Mouse (Mus musculus): Measurements from ENCODE around the gene Ttyh1. TPM values are rescaled to one million over a fixed set of nuclear protein-coding genes. Genes with fewer than 3 reads are reported as not detected.

Ttyh1 gene
- total RNA-seq, 2 experiments from 2014 or later = 292 to 311 TPM

DNA sequence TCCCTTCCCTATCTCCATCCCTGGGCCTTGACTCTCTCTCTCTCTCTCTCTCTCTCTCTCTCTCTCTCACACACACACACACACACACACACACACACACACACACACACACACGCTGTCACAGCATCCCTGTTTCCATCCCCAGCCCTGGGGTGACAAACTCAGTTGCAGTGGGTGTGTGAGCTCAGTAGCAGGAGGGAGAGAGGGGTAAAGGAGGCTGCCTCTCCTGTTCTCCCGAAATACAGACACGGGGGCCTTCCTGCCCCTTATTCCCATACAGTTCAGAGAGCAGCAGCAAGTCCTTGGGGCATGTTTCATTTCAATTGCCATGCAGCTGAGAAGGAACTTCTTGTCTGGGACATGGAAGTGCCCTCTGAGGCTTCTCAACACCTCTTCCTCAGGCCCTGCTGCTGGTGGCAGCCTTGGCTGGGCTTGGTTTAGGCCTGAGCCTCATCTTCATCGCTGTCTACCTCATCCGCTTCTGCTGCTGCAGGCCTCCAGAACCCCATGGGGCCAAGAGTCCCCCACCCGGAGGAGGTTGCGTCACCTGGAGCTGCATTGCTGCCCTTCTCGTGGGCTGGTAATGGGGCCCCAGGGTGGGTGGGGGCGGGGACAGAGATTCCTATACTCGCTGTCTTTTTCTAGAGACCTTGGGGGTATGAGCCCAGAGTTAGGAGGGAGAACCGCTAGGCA, 3.0 kb downstream of the Ttyh1 start:
- DNase-seq = no peak
- intact Hi-C loops (cut with DNase I) = no loop called here

DNA sequence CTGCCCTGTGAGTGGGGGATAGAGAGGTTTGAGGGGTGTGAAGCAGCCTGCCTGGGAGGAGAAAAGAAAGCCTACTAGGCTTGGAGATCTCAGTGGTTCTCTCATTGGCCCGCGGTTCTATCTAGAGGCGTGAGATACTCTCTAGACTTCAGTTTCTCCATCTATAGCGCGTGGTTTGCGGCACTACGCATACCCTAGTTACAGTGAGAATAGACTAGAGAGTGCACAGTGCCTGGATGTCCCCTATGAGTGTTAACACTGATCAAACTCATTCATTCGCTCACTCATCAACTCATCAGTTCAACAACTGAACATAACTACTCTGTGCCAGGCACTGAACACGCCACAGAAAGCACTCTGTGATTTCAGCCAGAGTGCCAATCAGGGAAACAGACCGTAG, 3.6 kb downstream of the Ttyh1 start:
- intact Hi-C loops (cut with DNase I) = no loop called here
- DNase-seq = no peak

DNA sequence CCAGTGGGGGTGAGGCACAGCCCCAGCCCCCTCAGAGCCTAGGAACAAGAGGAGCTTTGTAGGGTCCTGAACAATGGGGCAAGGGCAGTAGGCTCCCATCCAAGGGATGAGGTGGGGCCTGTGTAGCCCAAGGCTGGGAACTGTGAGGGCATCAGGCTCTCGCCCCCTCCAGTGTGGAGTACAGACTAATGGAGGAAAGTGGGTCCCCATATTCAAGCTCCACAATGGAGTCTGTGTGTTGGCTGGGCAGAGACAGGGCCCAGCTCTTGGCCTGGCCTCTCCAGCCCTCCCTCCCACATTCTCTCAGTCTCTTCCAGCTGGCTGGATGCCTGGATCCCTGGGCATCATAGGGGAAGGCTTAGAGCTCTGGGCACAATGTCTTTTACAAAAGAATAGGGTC, 4.5 kb downstream of the Ttyh1 start:
- peak; percentile 92 for DNase-seq
- intact Hi-C loops (cut with DNase I) = no loop called here

DNA sequence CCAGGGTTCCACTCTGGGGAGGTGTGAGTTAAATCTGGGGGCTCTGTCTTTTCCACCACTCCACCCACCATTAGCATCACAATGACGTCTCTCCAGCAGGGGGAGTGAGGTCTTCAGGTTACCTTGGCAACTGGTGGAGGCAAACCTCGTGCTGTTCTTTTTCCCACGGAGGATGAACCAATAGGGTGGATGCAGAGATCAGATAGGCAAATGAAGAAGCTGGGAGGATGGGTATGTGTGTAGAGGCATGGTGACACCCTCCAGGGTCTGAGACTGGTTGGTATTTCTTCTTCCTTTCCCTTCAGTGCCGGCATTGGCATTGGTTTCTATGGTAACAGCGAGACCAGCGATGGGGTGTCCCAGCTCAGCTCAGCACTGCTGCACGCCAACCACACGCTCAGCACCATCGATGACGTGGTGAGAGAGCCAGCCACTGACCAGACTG, 5.1 kb downstream of the Ttyh1 start:
- intact Hi-C loops (cut with DNase I) = no loop called here
- peak; percentile 79 for DNase-seq

DNA sequence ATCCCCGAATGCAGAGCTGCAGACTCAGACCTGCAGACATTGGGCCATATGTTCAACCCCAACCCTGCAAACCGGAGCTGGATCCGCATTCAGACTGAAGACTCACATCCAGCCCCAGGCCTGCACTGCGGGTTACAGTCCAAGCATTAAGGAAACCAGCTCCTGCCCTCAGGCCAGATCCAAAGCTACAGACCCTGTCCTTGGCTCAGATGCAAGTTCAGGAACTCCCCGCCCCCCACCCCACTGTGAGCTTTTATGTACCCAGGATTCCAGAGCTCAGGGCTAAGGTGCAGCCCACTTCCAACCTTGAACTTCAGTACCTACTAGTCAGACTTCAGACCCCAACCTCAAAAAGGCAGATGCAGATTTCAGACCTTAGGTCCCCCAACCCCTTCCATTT, 5.6 kb downstream of the Ttyh1 start:
- intact Hi-C loops (cut with DNase I) = no loop called here
- no peak for DNase-seq

DNA sequence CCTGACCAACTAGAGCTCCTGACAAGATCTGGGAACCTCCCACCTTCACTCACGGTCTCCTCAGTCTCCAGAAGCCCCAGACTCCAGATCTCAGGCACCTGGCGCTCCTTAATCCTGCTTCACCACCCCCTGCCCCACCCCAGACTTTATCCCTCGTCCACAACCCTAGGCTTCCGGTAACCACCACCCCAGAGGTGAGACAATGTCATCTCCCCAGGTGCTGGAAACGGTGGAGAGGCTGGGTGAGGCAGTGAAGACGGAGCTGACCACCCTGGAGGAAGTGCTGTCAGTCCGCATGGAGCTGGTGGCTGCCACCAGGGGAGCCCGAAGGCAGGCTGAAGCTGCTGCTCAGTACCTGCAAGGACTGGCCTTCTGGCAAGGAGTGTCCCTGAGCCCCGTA, 6.1 kb downstream of the Ttyh1 start:
- intact Hi-C loops (cut with DNase I) = no loop called here
- peak; percentile 1 for DNase-seq

DNA sequence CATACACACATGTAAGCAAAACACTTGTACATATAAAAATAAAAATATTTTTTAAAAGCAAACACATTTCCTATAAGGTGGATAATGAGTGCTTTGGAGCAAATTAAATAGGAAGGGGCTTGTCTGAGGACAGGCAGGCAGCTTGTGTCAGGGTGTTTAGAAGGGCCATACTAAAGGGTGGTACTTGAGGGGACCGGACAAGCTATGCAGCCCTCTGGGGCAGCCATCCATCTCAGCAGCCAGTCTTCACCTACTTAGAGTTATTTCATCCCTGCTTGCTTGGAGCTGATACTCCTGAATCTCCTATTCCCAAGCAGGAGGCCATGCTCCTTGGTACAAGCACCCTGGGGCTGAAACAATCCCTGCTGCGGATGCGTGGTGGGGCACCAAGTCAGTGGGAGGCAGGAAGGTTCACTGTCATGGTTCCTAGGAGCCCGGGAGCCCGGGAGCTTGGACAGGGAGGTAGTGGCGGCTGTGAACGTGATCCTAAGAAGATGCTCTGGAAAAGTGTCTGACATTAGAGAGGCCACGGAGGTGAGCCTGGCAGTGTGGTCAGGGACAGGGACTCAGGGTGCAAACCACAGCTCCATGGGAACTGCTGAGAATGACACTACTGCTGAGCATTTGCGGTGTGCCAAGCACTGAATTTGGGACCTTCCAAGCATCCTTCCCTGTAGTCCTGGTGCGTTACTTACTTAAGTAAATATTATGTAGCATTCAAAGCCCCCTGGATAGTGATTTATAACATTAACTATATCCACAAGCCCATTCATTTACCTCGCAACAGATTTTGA, 8.0 kb downstream of the Ttyh1 start:
- intact Hi-C loops (cut with DNase I) = no loop called here
- DNase-seq = peak; percentile 2

DNA sequence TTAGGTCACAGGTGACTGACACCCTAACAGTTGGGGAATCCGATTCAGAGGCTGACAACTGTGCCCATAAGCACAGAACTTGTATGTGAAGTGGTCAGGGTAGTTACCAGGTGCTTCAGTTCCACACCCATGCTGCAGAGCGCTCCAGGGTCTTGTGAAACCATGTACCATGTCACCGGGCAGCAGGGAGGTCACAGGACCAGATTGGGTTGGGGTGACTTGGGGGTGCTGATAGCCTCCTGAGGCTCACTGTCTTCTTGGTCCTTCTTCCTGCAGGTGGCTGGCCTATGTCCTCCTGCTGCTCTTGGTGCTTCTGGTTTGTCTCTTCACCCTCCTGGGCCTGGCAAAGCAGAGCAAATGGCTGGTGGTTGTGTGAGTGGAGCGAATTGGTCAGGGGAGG, 8.7 kb downstream of the Ttyh1 start:
- DNase-seq = no peak
- intact Hi-C loops (cut with DNase I) = no loop called here

DNA sequence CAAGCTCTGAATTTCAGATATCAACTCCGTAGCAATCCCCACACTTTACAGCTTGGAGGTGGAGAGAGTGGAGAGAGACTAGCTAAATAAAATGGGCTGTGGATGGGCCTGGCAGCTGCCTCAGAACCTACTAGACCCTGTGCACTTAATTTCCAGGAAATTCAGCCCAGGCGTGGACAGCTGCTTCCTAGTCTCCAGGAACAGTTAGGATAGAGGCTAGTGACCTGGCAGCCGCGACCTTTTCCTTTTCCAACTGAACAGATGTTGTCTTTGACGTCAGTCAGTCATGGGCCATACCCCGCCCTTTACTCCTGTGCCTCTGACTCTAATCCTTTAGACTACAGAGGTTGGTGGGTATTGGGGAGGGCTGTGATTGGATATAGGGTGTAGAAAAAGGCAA, 9.7 kb downstream of the Ttyh1 start:
- intact Hi-C loops (cut with DNase I) = no loop called here
- peak; percentile 10 for DNase-seq

DNA sequence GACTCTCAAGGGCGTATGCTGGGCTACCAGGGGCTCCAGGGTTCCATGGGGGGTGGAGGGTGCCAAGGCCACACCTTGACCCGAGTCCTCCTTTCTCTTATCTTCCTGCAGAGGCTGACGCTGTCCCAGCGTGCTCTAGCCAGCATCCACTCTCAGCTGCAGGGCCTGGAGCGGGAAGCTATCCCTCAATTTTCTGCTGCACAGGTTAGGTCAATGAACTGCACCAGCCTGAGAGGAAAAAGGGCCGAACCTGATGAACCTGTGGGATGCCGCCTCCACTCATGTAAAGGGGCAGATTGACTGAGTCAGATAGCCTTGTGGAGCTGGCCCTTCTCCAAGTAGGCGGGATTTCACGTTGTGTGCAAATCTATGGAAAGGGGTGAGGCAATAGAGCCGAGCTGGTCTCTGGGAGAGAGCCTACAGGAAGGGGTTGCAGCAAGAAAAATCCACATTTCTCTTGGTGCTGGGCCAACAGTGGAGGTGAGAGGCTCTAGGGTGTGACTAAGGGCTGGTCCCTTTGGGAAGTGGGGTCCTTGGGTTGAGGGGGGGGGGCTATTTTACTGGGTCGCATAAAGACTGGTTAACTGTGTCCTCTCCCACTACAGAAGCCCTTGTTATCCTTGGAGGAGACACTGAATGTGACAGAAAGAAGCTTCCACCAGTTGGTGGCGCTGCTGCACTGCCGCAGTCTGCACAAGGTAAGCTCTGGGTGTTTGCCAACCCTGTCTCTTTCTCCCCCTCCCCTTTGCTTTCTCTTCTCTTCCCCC, 11.7 kb downstream of the Ttyh1 start:
- intact Hi-C loops (cut with DNase I) = no loop called here
- DNase-seq = peak; percentile 92

DNA sequence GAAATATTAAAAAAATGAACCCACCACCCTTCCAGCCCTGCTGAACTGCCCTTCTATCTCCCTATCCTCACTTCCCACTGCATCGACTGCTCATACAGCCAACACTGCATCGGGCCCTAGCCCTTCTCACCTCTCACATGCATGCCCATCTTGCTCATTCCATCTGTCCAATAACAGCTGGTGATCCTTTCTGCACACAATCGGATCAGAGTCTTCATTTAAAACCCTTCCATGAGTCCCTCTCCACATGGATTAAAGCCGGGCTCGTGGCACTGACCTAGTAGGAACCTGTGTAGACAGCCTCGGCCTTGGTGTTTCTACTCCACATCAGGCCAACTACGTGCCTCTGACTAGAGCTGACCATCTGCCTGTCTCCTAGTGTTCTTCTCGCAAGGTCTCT, 12.8 kb downstream of the Ttyh1 start:
- intact Hi-C loops (cut with DNase I) = no loop called here
- peak; percentile 2 for DNase-seq

DNA sequence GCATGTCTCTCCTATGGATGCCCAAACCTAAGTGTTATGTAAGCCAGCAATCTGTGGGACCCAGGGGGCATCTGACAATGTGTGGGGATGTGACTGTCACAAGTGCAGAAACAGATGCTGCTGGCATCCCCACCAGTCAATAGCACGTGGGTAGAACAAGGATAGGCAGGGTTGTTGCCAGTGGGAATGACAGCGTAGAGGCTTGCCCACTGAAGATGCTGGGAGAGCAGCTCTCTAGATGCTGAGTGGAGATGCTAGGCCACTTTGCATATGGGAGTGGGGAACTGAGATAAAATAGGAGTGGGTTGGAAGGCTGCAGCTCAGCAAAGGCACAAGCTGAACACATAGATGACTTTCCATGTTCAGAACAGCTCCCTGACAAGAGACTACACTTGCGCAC, 13.4 kb downstream of the Ttyh1 start:
- intact Hi-C loops (cut with DNase I) = no loop called here
- peak; percentile 4 for DNase-seq

DNA sequence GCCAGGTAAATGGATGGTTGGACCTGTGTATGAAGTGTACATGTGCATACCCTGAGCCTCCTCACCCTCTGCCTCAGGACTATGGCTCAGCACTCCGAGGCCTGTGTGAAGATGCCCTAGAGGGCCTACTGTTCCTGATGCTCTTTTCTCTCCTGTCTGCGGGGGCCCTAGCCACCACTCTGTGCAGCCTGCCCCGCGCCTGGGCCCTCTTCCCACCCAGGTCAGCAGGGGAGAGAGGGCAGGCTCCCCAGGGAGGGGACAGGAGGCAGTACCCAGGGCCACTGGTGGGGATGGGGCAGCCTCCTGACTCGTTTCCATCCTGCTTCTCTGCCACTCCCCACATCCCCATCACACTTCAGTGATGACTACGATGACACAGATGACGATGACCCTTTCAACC, 13.8 kb downstream of the Ttyh1 start:
- peak; percentile 22 for DNase-seq
- intact Hi-C loops (cut with DNase I) = no loop called here

DNA sequence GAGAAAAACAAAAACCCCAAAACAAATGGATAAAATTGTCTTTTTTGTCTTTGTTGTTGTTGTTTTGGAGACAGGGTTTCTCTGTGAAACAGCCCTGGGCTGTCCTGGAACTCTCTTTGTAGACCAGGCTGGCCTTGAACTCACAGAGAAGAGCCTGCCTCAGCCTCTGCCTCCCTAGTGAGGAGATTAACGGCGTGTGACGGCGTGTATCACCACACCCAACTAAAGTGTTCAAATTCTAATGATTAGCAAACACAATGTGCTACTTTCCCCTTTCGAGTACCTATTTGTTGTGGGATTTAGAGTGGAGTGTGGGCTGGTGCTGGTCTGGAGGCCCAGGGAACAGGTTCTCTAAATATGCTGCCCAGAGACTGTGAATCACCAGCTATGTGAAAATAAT, 15.7 kb downstream of the Ttyh1 start:
- intact Hi-C loops (cut with DNase I) = no loop called here
- DNase-seq = no peak

DNA sequence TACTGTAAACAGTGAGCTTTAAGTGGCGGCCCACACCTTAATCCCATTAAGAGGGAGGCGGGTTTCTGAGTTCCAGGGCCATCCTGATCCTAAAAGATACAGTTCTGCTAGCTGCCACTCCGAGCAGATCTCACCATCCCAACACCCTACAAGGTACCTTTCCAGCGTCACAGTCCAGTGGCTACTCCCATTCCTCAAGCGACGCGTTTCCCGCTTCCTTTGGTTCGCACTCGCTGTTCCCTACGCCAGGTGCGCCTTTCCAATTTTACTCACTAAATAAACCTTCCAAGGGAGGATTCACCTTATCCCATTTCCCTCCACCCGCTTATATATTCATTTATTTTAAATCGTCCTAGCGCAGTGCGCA, 17.2 kb downstream of the Ttyh1 start:
- intact Hi-C loops (cut with DNase I) = no loop called here
- no peak for DNase-seq

DNA sequence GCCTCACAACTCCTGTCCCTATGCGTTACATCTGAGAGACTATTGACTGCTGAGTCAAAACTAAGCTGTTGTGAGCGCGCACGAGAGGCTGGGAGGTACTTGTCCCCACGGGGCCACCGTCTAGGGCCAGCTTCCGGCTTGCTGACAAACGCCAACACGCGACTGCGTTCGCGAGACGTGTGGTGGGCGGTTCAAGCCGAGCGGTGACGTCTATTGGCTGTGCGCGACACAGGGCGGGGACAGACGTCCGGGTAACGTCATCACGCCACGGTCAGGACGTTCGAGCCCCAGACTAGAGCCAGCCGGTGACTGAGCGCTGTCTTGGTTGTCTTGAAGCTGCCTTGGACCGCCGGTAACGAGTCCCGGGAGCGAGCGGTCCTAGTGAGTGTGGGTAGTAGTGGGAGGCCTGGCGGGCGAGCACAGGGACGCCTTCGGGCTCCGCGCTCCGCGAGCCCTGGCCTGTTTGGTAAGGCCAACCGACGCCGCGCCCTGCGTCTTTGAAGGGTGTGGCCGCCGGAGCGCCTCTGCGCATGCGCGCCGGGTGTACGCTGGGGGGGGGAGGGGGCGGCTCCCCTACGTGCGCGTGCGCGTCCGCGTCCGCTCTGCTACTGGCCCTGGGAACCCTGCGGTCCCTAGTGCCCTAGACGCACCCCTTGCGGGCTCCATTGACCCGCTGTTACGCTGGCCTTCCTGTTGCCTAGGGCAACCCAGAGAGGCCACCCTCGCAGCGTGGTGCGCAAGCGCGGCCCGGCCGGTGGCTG, 17.7 kb downstream of the Ttyh1 start, which contains the start of gene Leng8:
TSS of gene Leng8 (plus strand) at position 269 of the 761 bp plus-strand sequence.
- intact Hi-C loops (cut with DNase I) = no loop called here

DNA sequence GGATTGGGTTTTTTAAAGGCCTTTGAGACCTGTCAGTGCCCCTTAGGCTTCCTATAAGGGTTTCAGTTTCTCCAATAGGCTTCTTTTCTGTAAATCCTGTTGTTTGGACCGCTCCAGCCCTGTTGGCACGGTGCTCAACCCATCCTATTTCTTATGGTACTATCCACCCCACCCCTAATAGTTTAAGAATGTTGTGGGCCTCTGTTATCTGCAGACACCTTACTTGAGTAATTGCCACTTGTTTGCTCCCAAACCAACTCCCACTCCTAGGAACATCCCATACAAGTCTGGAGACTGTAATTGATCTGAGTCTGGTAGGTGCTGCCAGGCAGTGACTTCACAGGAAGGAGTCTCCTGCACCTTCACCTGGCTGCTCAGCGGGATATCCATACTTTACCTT, 18.5 kb downstream of the Ttyh1 start:
- DNase-seq = no peak
- intact Hi-C loops (cut with DNase I) = no loop called here

More for the DNA sequence above, 17.7 kb downstream of the Ttyh1 start, which contains the start of gene Leng8:
- DNase-seq = peak; percentile 99

DNA sequence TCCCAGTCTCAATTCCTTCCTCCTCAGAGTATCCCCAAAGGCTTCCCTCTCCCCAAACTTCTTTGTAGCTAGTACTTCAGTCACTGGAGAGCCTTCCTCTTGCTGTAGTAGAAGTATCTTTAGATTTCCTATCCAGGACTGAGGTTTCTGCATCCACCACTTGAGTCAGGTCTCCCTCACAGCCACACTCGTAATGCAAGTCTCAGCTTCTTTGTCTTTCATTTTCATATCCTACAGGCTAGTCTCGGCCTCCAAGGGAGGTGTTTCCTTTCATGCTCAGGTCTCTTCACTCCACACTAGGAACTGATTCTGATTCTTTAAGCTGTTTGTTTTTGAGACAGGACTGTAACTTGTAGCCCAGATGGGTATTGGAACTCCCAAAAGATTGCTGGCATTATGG, 19.0 kb downstream of the Ttyh1 start:
- intact Hi-C loops (cut with DNase I) = no loop called here

DNA sequence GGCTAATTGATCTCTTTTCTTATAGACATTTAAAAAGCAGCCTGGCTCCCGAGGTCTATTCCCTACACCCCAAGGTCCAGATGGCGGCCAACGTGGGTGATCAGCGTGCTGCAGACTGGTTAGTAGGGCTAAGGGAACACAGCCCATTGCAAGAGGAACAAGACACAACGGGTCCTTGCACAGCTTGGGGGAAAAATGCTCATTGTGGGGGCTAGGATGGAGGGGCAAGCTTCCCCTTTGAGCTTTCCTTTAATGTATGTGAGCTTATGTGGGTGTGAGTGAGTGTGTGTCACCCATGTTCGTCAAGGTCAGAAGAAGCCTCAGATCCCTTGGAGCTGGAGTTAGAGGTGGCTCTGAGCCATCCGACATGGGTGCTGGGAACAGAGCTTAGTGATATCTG, 19.5 kb downstream of the Ttyh1 start:
- intact Hi-C loops (cut with DNase I) = no loop called here
- DNase-seq = no peak

More for the DNA sequence above, 19.0 kb downstream of the Ttyh1 start:
- no peak for DNase-seq

DNA sequence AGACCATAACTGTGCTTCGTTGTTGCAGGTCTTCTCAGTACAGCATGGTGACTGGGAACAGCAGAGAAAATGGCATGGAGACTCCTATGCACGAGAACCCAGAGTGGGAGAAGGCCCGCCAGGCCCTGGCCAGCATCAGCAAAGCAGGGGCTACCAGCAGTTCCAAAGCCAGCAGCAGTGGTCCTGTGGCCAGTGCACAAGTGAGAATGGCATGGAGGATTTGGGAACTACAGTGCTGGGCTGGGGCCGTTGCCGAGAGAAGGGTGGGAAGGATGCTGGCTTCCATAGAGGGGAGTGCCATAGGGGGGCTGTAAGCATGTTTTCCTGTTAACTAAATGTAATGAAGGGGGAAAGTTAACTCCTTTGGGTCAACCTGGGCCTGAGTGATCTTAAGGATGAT, 20.2 kb downstream of the Ttyh1 start:
- no peak for DNase-seq
- intact Hi-C loops (cut with DNase I) = no loop called here

All from left cerebral cortex, postnatal 4 days (tissue).